Mouse (Mus musculus): ENCODE measurements at regions not wholly inside any gene's neighbourhood (a gene's known extent, or its start where the extent isn't known, plus 50 kb on each side); places are given as distances from the start of the nearest gene placed in this dataset.

DNA sequence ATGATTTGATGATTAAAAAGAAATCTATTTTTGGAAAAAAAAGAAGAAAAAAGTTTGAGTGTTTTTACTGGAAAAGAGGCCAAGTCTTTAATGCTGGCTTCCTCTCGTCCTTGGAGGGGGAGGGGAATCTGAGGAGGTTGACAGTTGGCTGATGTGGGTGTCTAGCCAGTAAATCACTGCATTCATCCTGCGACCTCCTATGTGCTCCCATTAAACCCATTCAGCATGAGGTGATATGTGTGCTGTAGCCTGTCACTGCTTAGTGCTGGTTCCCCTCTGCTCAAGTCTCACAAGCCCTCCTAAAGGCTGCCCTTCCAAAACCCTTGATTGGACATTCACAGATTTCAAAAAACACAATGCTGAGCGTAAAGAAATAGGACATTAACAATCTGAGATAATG lies 68.7 kb downstream of the Atoh1 start:
- H3K9me3 ChIP-seq (replicated peaks; ENCODE audit: control insufficient read depth, low read length), result no peaks in the 10 kb centered on the region
- H3K4me3 ChIP-seq (ENCODE audit: low read depth, low read length), result no peak overlapping the region

DNA sequence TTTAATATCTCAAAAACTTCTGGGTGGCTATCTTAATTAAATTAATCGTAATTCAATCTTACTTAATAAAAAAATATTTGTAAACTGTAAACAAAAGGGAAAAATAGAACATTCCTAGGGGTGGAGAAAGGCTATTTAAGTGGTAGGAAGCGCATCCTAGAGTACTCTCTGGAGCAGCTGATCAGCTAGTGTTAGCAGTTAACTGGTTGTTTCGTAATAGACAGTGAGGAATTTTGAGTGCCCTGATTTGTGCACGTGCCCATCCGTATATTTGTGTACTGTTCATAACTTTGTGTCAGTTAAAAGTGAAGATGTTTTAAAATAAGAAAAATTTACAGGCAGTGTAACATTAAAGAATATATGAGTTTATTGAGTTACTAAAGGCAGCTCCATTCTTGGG lies 69.9 kb downstream of the Atoh1 start:
- 45% methylated on average over 5 of the region's 5 CpGs for WGBS

More for the DNA sequence above, 68.7 kb downstream of the Atoh1 start:
- Histone ChIP-seq H3K36me3 (replicated peaks; ENCODE audit: control insufficient read depth, insufficient read depth, low read length) (no peaks in the 10 kb centered on the region), H3K4me2 (ENCODE audit: low read depth, low read length) (no peak overlapping the region), H3K4me1 (ENCODE audit: control insufficient read depth, insufficient read depth) (no peaks in the 10 kb centered on the region), H3K9ac (replicated peaks; ENCODE audit: low read depth, low read length) (no peak overlapping the region), H3K27ac (ENCODE audit: low read depth) (no peak overlapping the region), H3K27me3 (ENCODE audit: control insufficient read depth, insufficient read depth, low read length) (no peaks in the 10 kb centered on the region)
- no peak for TF ChIP-seq EP300 (IDR thresholded peaks at IDR 0.05; ENCODE audit: low read depth)
- TF ChIP-seq CTCF (IDR thresholded peaks at IDR 0.05; ENCODE audit: low read depth), result no peak
- 47% methylated on average over 3 of the region's 3 CpGs for WGBS
- ATAC-seq (ENCODE audit: insufficient read depth, low read depth) (no peak), DNase-seq (ENCODE audit: low spot score) (no peak)

DNA sequence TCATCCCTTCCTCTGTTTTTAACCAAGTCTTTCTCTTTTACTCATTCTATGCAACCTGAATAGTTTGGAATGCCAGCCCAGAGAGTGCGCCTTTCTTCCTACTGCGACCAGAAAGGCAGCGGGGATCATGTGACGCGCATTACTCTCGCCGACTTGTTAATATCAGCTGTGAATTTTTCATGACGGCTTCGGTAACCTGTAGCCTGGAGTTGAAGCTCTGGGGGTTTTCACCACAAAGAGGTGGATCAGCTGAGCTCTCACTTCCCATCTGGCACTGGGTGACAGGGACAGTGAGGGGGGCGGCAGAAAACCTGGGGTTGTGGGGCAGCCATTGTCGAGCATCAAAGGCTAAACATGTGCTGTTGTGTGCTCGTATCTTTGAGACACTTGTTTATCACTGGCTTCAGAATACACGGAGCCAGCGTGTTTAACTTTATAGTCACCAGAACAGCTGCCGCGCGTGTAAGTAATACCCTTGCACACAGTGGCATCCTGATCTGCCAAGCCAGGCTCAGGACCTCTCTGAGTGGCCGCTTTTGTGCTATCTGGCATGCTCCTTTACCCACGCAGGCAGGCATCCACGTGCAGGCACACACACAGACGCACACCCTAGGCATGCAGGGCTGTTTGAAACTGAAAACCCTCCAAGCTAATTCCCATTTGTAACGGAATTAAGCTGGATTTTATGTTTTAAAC lies 70.5 kb downstream of the Atoh1 start:
- Histone ChIP-seq H3K9me3 (replicated peaks; ENCODE audit: control insufficient read depth, low read length) (no peaks in the 10 kb centered on the region), H3K36me3 (replicated peaks; ENCODE audit: control insufficient read depth, insufficient read depth, low read length) (no peaks in the 10 kb centered on the region), H3K4me1 (ENCODE audit: control insufficient read depth, insufficient read depth) (no peaks in the 10 kb centered on the region), H3K27ac (ENCODE audit: low read depth) (no peak overlapping the region), H3K4me2 (ENCODE audit: low read depth, low read length) (peak overlapping the region; percentile 68), H3K9ac (replicated peaks; ENCODE audit: low read depth, low read length) (no peak overlapping the region), H3K27me3 (ENCODE audit: control insufficient read depth, insufficient read depth, low read length) (no peaks in the 10 kb centered on the region), H3K4me3 (ENCODE audit: low read depth, low read length) (peak overlapping the region; percentile 32)
- DNase-seq (ENCODE audit: low spot score), result no peak
- no peak; the same call in 1 of the 2 replicates for ATAC-seq (ENCODE audit: insufficient read depth, low read depth)
- TF ChIP-seq EP300 (IDR thresholded peaks at IDR 0.05; ENCODE audit: low read depth) (no peak), CTCF (IDR thresholded peaks at IDR 0.05; ENCODE audit: low read depth) (no peak)
- WGBS, result 11% methylated on average over 22 of the region's 22 CpGs

More for the DNA sequence above, 69.9 kb downstream of the Atoh1 start:
- no peak for TF ChIP-seq EP300 (IDR thresholded peaks at IDR 0.05; ENCODE audit: low read depth)
- TF ChIP-seq CTCF (IDR thresholded peaks at IDR 0.05; ENCODE audit: low read depth), result no peak
- Histone ChIP-seq H3K9me3 (replicated peaks; ENCODE audit: control insufficient read depth, low read length) (no peaks in the 10 kb centered on the region), H3K27ac (ENCODE audit: low read depth) (no peak overlapping the region), H3K4me2 (ENCODE audit: low read depth, low read length) (peak overlapping the region; percentile 68), H3K4me3 (ENCODE audit: low read depth, low read length) (peak overlapping the region; percentile 32), H3K36me3 (replicated peaks; ENCODE audit: control insufficient read depth, insufficient read depth, low read length) (no peaks in the 10 kb centered on the region), H3K4me1 (ENCODE audit: control insufficient read depth, insufficient read depth) (no peaks in the 10 kb centered on the region), H3K9ac (replicated peaks; ENCODE audit: low read depth, low read length) (no peak overlapping the region), H3K27me3 (ENCODE audit: control insufficient read depth, insufficient read depth, low read length) (no peaks in the 10 kb centered on the region)
- no peak for DNase-seq (ENCODE audit: low spot score)
- no peak for ATAC-seq (ENCODE audit: insufficient read depth, low read depth)

DNA sequence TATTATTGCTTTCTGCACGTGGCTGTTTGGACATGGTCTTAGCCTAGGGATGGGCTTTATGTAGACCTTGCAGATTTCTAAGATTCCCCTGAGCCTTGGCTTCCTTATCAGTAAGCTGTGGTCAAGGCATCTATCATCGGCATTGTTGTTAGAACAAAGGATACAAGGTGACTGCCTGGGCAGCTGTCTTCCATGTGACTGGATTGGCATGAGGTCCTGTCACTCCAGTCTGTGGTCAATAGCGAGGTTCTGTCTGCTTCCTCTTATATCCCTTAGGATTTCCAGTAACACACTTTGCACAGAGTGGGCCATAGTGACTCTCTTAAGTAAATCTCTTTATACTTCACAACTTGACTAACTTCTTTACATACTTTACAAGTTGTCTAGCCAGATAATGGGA lies 72.0 kb downstream of the Atoh1 start:
- WGBS, result 32% methylated on average over 3 of the region's 3 CpGs
- no peaks in the 10 kb centered on the region for H3K27me3 ChIP-seq (ENCODE audit: control insufficient read depth, insufficient read depth, low read length)
- no peak overlapping the region for H3K4me2 ChIP-seq (ENCODE audit: low read depth, low read length)
- H3K27ac ChIP-seq (ENCODE audit: low read depth), result no peak overlapping the region
- no peak overlapping the region for H3K4me3 ChIP-seq (ENCODE audit: low read depth, low read length)
- H3K36me3 ChIP-seq (replicated peaks; ENCODE audit: control insufficient read depth, insufficient read depth, low read length), result no peaks in the 10 kb centered on the region
- H3K9me3 ChIP-seq (replicated peaks; ENCODE audit: control insufficient read depth, low read length), result no peaks in the 10 kb centered on the region
- ATAC-seq (ENCODE audit: insufficient read depth, low read depth) (no peak), DNase-seq (ENCODE audit: low spot score) (no peak)
- no peak overlapping the region for H3K9ac ChIP-seq (replicated peaks; ENCODE audit: low read depth, low read length)
- no peaks in the 10 kb centered on the region for H3K4me1 ChIP-seq (ENCODE audit: control insufficient read depth, insufficient read depth)
- no peak for TF ChIP-seq CTCF (IDR thresholded peaks at IDR 0.05; ENCODE audit: low read depth)
- TF ChIP-seq EP300 (IDR thresholded peaks at IDR 0.05; ENCODE audit: low read depth), result no peak

DNA sequence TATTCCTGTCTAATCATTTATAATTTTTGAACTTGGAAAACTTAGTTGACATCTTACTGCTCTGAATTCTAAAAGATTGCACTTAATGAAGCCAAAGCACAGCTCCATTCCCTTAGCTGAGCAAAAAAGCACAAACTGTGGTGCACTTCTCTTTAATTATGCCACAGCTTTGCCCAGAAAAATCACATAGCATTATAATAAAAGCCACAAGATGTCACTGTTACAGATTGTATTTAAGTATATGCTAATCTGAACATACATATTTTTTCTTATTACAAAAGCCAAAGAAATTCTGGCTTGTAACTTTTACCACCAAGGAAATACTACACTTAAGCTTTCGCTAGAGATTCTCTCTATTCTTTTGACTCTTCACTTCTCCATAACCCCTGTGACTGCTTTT lies 86.2 kb downstream of the Atoh1 start:
- TF ChIP-seq EP300 (IDR thresholded peaks at IDR 0.05; ENCODE audit: low read depth) (no peak), CTCF (IDR thresholded peaks at IDR 0.05; ENCODE audit: low read depth) (no peak)
- H3K9me3 ChIP-seq (replicated peaks; ENCODE audit: control insufficient read depth, low read length), result no peaks in the 10 kb centered on the region
- no peak overlapping the region for H3K9ac ChIP-seq (replicated peaks; ENCODE audit: low read depth, low read length)
- ATAC-seq (ENCODE audit: insufficient read depth, low read depth), result no peak
- no peak overlapping the region for H3K4me3 ChIP-seq (ENCODE audit: low read depth, low read length)
- no peak overlapping the region for H3K4me2 ChIP-seq (ENCODE audit: low read depth, low read length)
- no peaks in the 10 kb centered on the region for H3K27me3 ChIP-seq (ENCODE audit: control insufficient read depth, insufficient read depth, low read length)
- WGBS, result 78% methylated on average over 1 of the region's 1 CpGs
- no peak overlapping the region for H3K27ac ChIP-seq (ENCODE audit: low read depth)
- H3K4me1 ChIP-seq (ENCODE audit: control insufficient read depth, insufficient read depth), result no peaks in the 10 kb centered on the region
- H3K36me3 ChIP-seq (replicated peaks; ENCODE audit: control insufficient read depth, insufficient read depth, low read length), result no peaks in the 10 kb centered on the region
- DNase-seq (ENCODE audit: low spot score), result no peak

DNA sequence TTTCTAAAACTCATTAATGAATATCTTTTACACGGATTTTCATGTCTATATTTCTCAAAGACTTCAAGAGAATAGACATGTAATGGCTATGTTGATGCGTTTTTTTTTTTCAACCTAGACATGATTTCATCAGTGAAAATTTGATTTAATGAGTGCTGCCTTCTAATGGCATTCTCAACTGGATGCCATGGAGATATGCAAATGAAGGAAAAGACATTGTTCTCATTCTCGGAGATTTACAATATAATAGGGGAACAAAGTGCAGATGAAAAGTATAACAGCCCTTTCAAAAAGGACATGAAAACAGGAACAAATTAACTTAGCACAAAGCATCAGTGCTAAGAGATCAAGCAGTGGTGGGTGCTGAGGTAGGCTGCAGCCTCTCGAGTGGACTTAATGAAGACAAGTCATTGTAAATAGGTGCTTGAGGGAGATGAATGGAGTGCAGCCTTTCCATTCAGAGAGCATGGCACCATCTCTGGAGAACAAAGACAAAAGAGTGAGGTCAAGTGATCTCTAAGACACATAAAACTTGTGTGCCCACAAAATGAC lies 120.2 kb downstream of the Atoh1 start:
- no peak overlapping the region for H3K27ac ChIP-seq (ENCODE audit: low read depth)
- no peaks in the 10 kb centered on the region for H3K9me3 ChIP-seq (replicated peaks; ENCODE audit: control insufficient read depth, low read length)
- H3K4me2 ChIP-seq (ENCODE audit: low read depth, low read length), result no peak overlapping the region
- H3K4me1 ChIP-seq (ENCODE audit: control insufficient read depth, insufficient read depth), result no peaks in the 10 kb centered on the region
- no peak for TF ChIP-seq EP300 (IDR thresholded peaks at IDR 0.05; ENCODE audit: low read depth)
- no peak for TF ChIP-seq CTCF (IDR thresholded peaks at IDR 0.05; ENCODE audit: low read depth)
- no peak overlapping the region for H3K9ac ChIP-seq (replicated peaks; ENCODE audit: low read depth, low read length)
- 59% methylated on average over 4 of the region's 4 CpGs for WGBS
- DNase-seq (ENCODE audit: low spot score) (no peak), ATAC-seq (ENCODE audit: insufficient read depth, low read depth) (no peak)
- no peak overlapping the region for H3K4me3 ChIP-seq (ENCODE audit: low read depth, low read length)
- no peaks in the 10 kb centered on the region for H3K36me3 ChIP-seq (replicated peaks; ENCODE audit: control insufficient read depth, insufficient read depth, low read length)
- H3K27me3 ChIP-seq (ENCODE audit: control insufficient read depth, insufficient read depth, low read length), result no peaks in the 10 kb centered on the region
